Mouse (Mus musculus) small intestine, adult 2 months (tissue): Measurements from ENCODE around the gene Adora2a.

Experiments used
- CTCF ChIP-seq: fragments of 200-500 bp; IDR thresholded peaks from 2 replicates; pipeline ENCODE4 v1.5.1; 2012; ENCODE audit warnings: low read depth, mild to moderate bottlenecking, control low read depth, inconsistent platforms, low read length, moderate library complexity, mixed read lengths; ENCODE audit not compliant: insufficient replicate concordance, insufficient read length; ENCODE audit errors: extremely low read depth
- POLR2A ChIP-seq: fragments of 200-500 bp; IDR thresholded peaks from 2 replicates; pipeline ENCODE4 v1.6.1; 2012; ENCODE audit warnings: low read depth, mild to moderate bottlenecking, control low read depth, inconsistent platforms, low read length, moderate library complexity

DNA sequence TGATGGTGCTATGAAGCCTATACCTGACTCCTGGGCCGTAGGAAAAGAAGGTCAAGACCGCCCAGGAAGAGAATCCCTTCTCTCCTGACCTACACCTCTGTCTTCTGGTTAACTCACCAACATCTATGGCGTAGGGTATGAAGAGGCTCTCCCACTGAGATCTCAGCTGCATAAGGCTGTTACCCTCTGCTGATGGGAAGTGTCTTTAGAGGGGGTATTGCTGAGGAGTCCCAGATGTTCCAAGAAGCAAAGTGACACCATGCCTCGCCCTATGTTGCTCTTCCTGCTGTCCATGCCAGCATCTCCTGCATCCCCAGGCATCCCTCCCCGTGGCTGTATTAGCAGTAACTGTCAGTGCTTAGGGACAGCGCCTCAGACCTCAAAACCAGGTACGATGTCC, 22.7 kb downstream of the Adora2a start:
- TF ChIP-seq POLR2A (no peak), CTCF (no peak)
